Mouse (Mus musculus): Measurements from ENCODE around the gene Klhl30. TPM values are rescaled to one million over a fixed set of nuclear protein-coding genes. Genes with fewer than 3 reads are reported as not detected.

Gene Klhl30
- total and polyA plus RNA-seq, 3 experiments: 0.32 to 0.47 (median 0.34) TPM

DNA sequence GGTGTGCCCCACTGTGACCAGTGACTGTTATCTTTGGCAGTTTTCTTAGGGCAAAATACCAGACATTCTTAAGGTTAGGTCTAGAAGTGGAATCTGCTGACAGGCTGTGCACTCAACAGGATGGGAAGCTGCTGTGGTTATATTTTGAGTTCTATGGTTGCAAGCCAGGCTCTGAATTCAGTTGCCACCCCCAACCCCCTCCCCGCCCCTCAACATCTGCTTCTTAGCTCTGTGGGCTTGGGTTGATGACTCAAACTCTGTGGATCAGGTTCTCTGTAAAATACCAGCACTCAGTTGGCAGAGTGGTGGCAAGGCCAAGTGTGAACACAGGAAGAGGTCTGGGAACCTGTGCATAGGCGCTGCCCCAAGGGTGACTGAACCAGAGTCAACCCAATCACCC, 1.5 kb downstream of the Klhl30 start:
- Histone ChIP-seq H3K36me3 (replicated peaks in 1 of 2; ENCODE audit: control insufficient read depth in 1 of 2, insufficient read depth in 1 of 2, low read length in 1 of 2) (peaks cover 0 to 3% of the 10 kb centered on the region in 2 experiments), H3K4me3 (replicated peaks in 1 of 3; ENCODE audit: low read depth in 2 of 3, low read length in 2 of 3, poor library complexity in 1 of 3) (no peak overlapping the region), H3K4me2 (ENCODE audit: insufficient read depth, low read depth, poor library complexity, severe bottlenecking) (no peak overlapping the region), H3K9me3 (replicated peaks; ENCODE audit: low read length) (no peaks in the 10 kb centered on the region), H3K27me3 (replicated peaks) (no peaks in the 10 kb centered on the region), H3K27ac (ENCODE audit: insufficient read depth, low read depth) (no peak overlapping the region), H3K4me1 (ENCODE audit: control insufficient read depth in 1 of 2, insufficient read depth in 2 of 2) (peaks cover 14 to 27% of the 10 kb centered on the region in 2 experiments), H3K9ac (ENCODE audit: insufficient read depth, low read depth) (no peak overlapping the region), H3K79me2 (replicated peaks; ENCODE audit: control insufficient read depth, extremely low read depth, insufficient read depth, poor library complexity, severe bottlenecking) (no peaks in the 10 kb centered on the region)
- DNase-seq (ENCODE audit: extremely low read depth): no peak
- in situ Hi-C loops (cut with MboI; ENCODE audit: low pct_ligation_motif_present, low pct_unique_long_range_greater_than_20kb, low sequenced_read_pairs) (no loop called here), dilution Hi-C loops (cut with MboI; ENCODE audit: extremely low pct_ligation_motif_present, extremely low pct_unique_long_range_greater_than_20kb, low sequenced_read_pairs) (no loop called here)
- TF ChIP-seq MEF2A (IDR thresholded peaks at IDR 0.05; ENCODE audit: borderline replicate concordance, low read depth, low read length) (no peak), MYC (IDR thresholded peaks at IDR 0.05; ENCODE audit: low read depth, low read length) (no peak), CHD1 (IDR thresholded peaks at IDR 0.05; ENCODE audit: low read depth, low read length) (no peak), USF2 (conservative IDR thresholded peaks at IDR 0.05; ENCODE audit: low read depth, low read length) (no peak), UBTF (IDR thresholded peaks at IDR 0.05; ENCODE audit: low read depth, low read length) (no peak), SIN3A (IDR thresholded peaks at IDR 0.05; ENCODE audit: low read length) (no peak), IRF4 (IDR thresholded peaks at IDR 0.05; ENCODE audit: low read depth, low read length) (no peak)

DNA sequence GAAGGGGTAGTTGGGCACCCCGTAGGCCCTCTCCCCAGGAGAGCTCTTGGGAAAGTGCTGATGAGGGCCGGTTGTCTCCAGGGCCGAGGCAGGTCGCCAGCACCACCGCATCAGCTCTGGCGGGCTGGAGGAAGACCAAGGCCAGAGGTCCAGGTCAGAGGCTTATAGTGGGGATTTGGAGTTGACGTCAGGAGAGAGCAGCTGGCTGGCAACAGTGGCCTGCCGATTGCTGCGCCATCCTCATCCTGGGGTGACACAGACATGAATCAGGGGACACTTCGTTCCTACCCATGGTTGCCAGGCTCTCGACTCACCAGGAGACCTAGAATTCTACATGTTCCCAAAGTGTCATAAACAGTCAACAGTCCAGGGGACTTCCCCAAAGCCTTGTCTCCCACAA, 5.3 kb downstream of the Klhl30 start:
- in situ Hi-C loops (cut with MboI; ENCODE audit: low pct_ligation_motif_present, low pct_unique_long_range_greater_than_20kb, low sequenced_read_pairs) (no loop called here), dilution Hi-C loops (cut with MboI; ENCODE audit: extremely low pct_ligation_motif_present, extremely low pct_unique_long_range_greater_than_20kb, low sequenced_read_pairs) (no loop called here)
- DNase-seq (ENCODE audit: extremely low read depth): no peak
- no peaks in the 10 kb centered on the region for H3K36me3 ChIP-seq (replicated peaks in 1 of 2; ENCODE audit: control insufficient read depth in 1 of 2, insufficient read depth in 1 of 2, low read length in 1 of 2)
- H3K27me3 ChIP-seq (replicated peaks): peaks cover 4% of the 10 kb centered on the region
- peaks cover 5 to 18% of the 10 kb centered on the region in 2 experiments for H3K4me1 ChIP-seq (ENCODE audit: control insufficient read depth in 1 of 2, insufficient read depth in 2 of 2)
- no peaks in the 10 kb centered on the region for H3K79me2 ChIP-seq (replicated peaks; ENCODE audit: control insufficient read depth, extremely low read depth, insufficient read depth, poor library complexity, severe bottlenecking)
- H3K27ac ChIP-seq (ENCODE audit: insufficient read depth, low read depth): no peak overlapping the region
- no peak overlapping the region for H3K9ac ChIP-seq (ENCODE audit: insufficient read depth, low read depth)
- H3K4me3 ChIP-seq (replicated peaks in 1 of 3; ENCODE audit: low read depth in 2 of 3, low read length in 2 of 3, poor library complexity in 1 of 3): no peak overlapping the region
- no peaks in the 10 kb centered on the region for H3K9me3 ChIP-seq (replicated peaks; ENCODE audit: low read length)
- TF ChIP-seq GABPA (IDR thresholded peaks at IDR 0.05; ENCODE audit: insufficient replicate concordance, low read depth, low read length) (no peak), NRF1 (IDR thresholded peaks at IDR 0.05; ENCODE audit: low read depth, low read length) (no peak), E2F4 (IDR thresholded peaks at IDR 0.05; ENCODE audit: insufficient replicate concordance, low read depth, low read length) (no peak), MAFK (IDR thresholded peaks at IDR 0.05; ENCODE audit: insufficient replicate concordance, low read length) (no peak), CTCF (conservative IDR thresholded peaks at IDR 0.05 in 1 of 2, IDR thresholded peaks at IDR 0.05 in 1 of 2; ENCODE audit: low read depth in 2 of 2, low read length in 2 of 2) (no peak), RCOR1 (conservative IDR thresholded peaks at IDR 0.05; ENCODE audit: low read depth, low read length) (no peak), JUN (IDR thresholded peaks at IDR 0.05; ENCODE audit: insufficient read depth, low read depth, low read length) (no peak), USF1 (IDR thresholded peaks at IDR 0.05; ENCODE audit: low read depth, low read length) (no peak)
- H3K4me2 ChIP-seq (ENCODE audit: insufficient read depth, low read depth, poor library complexity, severe bottlenecking): no peak overlapping the region

All from CH12.LX (cell line).